Mouse (Mus musculus): ENCODE data around the gene Snrnp35.

Snrnp35 gene

DNA sequence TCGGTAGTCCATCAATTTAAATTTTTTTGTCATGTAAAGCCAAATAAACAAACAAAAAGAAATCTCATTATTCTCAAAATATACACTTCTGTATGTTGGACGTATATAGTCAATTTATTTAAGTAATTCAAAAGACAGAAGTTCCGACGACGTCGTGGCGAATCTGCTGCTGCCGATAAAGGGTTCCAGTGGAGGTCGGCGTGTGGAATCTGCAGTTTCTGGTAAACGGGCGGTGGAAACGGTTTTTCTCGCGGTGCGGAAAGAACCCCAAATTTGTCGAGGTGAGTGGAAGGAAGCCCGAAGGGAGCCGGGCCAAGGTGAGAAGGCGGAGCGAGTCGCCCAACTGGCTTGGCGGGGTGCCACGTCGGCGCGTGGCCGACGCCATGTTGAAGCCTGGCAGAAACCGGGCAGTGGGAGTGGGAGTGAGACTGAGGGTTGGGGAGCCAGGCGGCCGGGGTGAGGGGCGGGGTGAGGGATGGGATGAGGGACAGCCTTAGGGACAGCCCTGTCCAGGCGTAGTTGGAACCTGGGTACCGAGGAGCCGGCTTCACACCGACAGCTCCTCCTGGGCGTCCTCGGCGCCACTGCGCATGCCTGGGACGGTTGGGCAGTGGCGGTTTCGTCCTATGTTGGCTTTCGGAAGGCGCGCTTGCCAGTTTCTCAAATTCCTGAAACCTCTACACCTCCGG is at the start of gene Snrnp35:
Snrnp35 (plus strand) TSS at position 169 of the 689 bp plus-strand sequence.
- ChIA-PET CTCF (interaction anchor here in 3 of 4 experiments (0.7 to 0.9 kb wide), 3 partner anchors 40 to 553 kb away, joined by 3 to 4 read pairs (median 3); partner anchors contain the start of gene Ccdc62 (in 1 of the 3)), POLR2A (interaction anchor here in 3 of 4 experiments (0.6 to 2.5 kb wide), 44 partner anchors 9 to 735 kb away, joined by 3 to 17 read pairs (median 4); partner anchors contain the start of genes Kmt5a (in 3 of the 3), Rilpl1 (in 2 of the 3), 2810006K23Rik (in 1 of the 3) and Mphosph9 (in 1 of the 3))

DNA sequence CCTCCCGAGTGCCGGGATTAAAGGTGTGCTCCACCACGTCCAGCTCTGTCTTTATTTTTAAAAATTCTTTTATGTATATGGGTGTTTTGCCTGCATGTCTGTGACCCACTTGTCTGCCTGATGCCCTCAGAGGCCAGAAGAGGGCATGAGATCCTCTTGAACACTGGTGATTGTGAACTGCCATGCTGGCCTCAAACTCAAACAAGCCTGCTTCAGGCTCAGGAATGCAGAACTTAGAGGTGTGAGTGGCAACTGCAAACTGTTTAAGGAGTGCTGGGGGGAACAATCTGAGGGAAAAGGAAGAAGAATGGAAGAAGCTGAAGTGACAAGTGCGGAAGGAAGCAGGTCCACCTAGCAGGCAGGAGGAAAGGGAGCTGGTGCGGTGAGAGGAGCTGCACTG is 44.7 kb upstream of the Snrnp35 start:
- CTCF ChIA-PET = interaction anchor here in 1 of 4 experiments (0.7 kb wide), 1 partner anchor 100 kb away, joined by 3 read pairs; no protein-coding TSS in a partner anchor
- POLR2A ChIA-PET = interaction anchor here in 2 of 4 experiments (0.9 to 7.8 kb wide), 4 partner anchors 12 to 111 kb away, joined by 3 to 109 read pairs (median 26); partner anchors contain the start of genes Sbno1 (in 2 of the 2), 2810006K23Rik (in 1 of the 2) and Mphosph9 (in 1 of the 2)

DNA sequence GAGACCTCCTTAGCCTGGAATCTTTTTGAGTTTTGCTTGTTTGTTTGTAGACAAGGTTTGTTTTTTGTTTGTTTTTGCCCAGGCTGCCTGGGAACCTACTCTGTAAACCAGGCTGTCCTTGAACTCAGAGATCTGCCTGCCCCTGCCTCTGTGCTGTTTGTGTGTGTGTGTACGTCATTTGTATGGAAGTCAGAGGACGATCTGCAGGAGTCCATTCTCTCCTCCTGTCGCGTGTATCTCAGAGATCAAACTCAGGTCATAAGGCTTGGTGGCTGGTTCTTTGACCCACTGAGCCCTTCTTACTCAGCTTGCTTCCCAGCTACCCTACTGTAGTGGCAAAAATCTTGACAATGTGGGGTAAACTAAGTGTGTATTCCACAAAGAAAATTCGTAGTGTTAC is 44.2 kb upstream of the Snrnp35 start:
- POLR2A ChIA-PET = interaction anchor here in 3 of 4 experiments (0.8 to 7.8 kb wide), 7 partner anchors 12 to 690 kb away, joined by 3 to 109 read pairs (median 9); partner anchors contain the start of genes Sbno1 (in 2 of the 3), 2810006K23Rik (in 1 of the 3), Kntc1 (in 1 of the 3) and Mphosph9 (in 1 of the 3)
- CTCF ChIA-PET = interaction anchor here in 1 of 4 experiments (0.7 kb wide), 1 partner anchor 100 kb away, joined by 3 read pairs; no protein-coding TSS in a partner anchor

DNA sequence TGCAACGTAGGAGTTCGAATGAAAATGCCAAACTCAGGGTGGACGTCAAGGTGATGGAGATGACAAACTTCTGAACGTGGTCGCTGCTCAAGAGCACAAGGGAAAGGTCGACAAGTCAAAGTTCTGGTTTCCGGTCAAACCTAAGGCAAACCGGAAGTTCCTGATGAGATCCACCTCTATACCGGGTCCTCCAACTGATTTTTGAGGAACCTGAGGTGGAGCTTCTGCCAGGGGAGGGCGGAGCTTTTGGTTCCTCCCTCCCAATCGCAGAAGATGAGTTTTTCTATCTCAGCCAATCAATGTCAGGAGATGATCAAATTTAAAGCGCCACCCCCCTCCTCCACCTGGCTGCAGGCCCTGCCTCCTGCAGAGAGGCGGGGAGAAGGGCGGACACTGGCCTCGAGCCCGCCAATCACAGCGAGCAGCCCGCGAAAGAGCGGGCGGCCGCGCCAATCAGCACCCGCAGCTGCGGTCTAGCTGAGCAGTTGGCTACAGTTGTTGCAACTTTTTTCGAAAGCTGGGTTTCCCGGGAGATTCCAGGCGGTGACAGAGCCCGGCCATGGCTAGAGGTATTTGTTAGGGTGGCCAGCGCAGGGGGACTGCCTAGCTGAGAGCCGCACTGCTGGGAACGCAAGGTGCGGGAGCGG is 43.4 kb upstream of the Snrnp35 start, which contains the start of gene Kmt5a:
Kmt5a (plus strand) TSS at position 484 of the 647 bp plus-strand sequence.
- POLR2A ChIA-PET = interaction anchor here (0.5 to 7.8 kb wide), 75 partner anchors 8 to 953 kb away, joined by 3 to 109 read pairs (median 4); partner anchors contain the start of genes Rilpl2 (in 4 of the 4), 2810006K23Rik (in 3 of the 4), Mphosph9 (in 3 of the 4) and Sbno1 (in 3 of the 4)
- CTCF ChIA-PET = interaction anchor here (0.6 to 1.6 kb wide), 20 partner anchors 9 to 422 kb away, joined by 3 to 8 read pairs (median 3); partner anchors contain the start of genes Abcb9 (in 1 of the 4) and Rilpl1 (in 1 of the 4)

DNA sequence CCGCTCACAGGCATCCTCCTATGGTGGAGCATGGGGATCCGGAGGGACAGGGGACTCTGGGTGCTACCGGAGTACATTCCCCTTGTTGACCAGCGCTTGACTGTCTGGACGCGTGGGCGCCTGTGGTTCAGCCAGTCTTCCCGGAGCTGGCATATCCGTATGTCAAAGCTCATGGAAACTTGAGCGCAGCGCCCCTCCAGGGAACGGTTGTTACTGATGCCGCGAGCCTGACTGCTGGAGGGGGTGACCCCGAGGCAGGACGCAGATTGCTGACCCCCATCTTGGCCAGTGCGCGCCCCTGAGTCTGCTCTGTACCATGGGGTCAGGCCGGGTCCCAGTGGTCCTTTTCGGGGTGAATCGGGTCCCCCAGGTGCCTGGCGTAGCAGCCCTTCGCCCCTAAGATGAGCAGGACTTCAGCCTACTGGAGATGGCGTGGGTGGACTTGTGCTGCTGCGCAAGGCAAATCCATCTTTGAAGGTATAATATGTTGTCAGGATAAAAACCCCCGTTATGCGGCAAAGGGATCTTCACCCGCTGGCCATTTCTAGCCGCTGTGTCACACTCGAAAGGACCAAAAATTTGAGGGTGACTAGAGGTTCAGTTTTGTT is 42.7 kb upstream of the Snrnp35 start:
- ChIA-PET POLR2A (interaction anchor here (0.5 to 7.8 kb wide), 69 partner anchors 8 to 953 kb away, joined by 3 to 109 read pairs (median 4); partner anchors contain the start of genes Rilpl2 (in 4 of the 4), 2810006K23Rik (in 3 of the 4), Mphosph9 (in 3 of the 4) and Sbno1 (in 3 of the 4)), CTCF (interaction anchor here (0.5 to 1.6 kb wide), 19 partner anchors 9 to 421 kb away, joined by 3 to 8 read pairs (median 3); partner anchors contain the start of genes Abcb9 (in 1 of the 4) and Rilpl1 (in 1 of the 4))

DNA sequence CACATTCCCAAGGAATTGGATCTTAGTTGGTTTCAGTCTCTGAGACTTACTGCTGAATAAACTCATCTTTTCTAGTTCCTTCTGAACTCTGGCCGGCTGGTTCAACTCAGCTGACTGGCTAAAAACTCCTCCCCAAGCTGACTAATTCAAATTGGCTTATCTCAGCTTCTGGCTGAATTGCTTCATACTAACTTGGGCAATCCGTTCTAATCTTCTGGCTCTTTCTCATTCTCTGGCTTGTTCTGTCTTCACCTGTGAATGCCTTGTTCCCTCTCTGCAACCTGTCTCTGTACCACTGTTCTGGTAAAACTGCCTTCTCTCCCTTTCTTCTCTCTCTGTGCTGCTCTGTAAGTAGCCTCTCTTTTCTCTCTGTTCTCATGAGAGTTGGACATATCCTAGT is 40.3 kb upstream of the Snrnp35 start:
- POLR2A ChIA-PET = interaction anchor here in 3 of 4 experiments (0.7 to 7.4 kb wide), 11 partner anchors 9 to 115 kb away, joined by 3 to 34 read pairs (median 5); partner anchors contain the start of genes Ddx55 (in 1 of the 3), Rilpl2 (in 1 of the 3) and Sbno1 (in 1 of the 3)
- CTCF ChIA-PET = interaction anchor here in 1 of 4 experiments (1.6 kb wide), 1 partner anchor 10 kb away, joined by 3 read pairs; no protein-coding TSS in a partner anchor

DNA sequence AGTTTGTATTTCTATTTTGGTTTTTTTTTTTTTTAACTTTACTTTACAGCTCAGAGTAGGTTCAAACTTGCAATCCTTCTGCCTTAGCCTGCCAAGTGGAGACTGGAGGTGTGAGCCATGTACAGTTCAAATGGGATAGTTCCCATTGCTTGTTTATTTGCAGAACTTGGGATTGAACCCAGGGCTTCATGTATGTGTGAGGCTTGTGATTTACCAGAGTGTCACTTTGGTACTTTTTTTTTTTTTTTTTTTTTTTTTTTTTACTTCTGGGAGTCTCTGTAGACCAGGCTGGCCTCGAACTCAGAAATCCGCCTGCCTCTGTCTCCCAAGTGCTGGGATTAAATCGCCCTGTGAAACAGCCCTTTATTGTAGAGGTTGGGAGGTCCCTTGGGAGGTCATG is 38.7 kb upstream of the Snrnp35 start:
- CTCF ChIA-PET = interaction anchor here (0.6 to 1.7 kb wide), 12 partner anchors 12 to 226 kb away, joined by 3 to 11 read pairs (median 4); no protein-coding TSS in a partner anchor
- POLR2A ChIA-PET = interaction anchor here (0.6 to 7.4 kb wide), 39 partner anchors 8 to 1165 kb away, joined by 3 to 34 read pairs (median 4); partner anchors contain the start of genes Rilpl2 (in 4 of the 4), Snrnp35 (in 3 of the 4), Sbno1 (in 2 of the 4) and 2810006K23Rik (in 1 of the 4)

DNA sequence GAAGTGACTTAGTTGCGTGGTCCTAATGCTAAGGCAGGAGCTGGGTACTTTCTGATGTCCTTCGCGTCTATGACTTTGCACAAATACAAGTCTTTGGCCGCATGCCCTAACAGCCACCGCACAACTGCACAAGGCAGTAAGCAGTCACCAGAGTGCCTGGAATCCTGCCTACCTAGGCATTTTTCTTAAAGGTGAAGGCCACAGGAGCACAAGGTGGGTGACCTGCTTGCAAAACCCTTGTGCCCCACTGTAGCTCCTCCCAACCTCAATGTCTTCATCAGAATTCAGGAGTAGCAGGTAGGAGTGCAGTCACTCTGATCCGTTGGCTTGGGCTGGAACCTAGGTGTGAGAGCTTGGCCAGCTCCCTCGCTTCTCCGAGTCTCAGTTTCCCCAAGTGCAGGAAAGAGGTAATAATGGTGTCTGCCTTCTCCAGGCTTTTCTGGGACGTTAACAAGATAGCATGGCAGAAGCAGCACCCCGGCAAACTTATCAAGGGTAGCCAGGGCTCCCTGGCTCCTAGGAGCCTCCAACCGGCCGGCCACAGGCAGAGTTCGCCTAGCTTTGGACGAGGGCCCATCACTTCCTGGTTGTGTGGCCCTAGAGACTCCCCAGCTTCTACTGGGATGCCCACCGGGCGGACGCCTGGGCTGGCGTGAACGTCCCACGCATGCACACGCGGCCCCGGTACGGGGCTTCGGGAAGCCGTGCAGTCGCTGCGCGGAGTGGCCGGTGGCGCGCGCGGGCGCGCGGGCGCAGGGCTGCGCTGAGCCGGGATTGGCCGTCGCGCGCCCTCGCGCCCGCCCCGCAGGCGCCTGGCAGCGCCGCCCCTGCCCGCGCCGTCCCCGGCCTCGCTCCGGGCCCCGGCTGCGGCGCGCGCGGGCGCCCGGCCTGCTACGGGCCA is 38.0 kb upstream of the Snrnp35 start:
- ChIA-PET POLR2A (interaction anchor here (0.5 to 7.4 kb wide), 35 partner anchors 8 to 324 kb away, joined by 3 to 34 read pairs (median 4); partner anchors contain the start of genes Rilpl2 (in 4 of the 4), Snrnp35 (in 3 of the 4), Sbno1 (in 2 of the 4) and 2810006K23Rik (in 1 of the 4)), CTCF (interaction anchor here (0.6 to 1.7 kb wide), 13 partner anchors 12 to 130 kb away, joined by 3 to 11 read pairs (median 3); partner anchors contain the start of gene Rilpl2 (in 1 of the 4))

DNA sequence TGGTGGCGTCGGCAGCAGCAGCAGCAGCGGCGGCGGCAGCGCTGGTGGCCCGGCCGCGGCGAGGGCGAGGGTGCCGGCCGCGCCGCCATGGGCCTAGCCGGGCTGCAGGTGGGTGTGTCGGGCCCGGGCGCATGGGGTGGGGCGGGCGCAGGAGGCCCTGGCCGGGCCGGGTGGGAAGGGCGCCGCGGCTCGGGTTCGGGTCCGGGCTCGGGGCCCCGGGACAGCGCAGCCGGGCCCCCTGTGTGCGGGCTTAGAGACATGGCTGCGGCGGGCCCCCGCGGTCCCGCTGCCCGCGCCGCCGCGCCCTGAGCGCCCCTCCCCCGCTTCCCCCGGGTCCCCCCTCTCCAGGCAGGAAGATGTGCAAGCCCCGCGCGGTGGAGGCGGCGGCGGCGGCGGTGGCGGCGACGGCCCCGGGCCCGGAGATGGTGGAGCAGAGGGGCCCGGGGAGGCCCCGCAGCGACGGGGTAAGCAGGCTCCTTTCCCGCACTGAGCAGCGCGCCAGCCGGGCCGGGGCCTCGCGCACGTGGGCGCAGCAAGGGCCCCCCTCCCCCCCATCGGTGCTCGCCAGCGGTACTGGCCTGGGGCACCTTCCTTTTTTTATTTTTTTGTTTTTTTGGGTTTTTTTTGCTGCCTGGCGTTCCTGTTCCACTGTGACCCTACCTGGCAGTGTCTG is 37.2 kb upstream of the Snrnp35 start:
- CTCF ChIA-PET = interaction anchor here in 2 of 4 experiments (0.6 to 0.9 kb wide), 2 partner anchors 33 kb away, joined by 3 read pairs; partner anchors contain the start of gene Rilpl2 (in 1 of the 2)
- POLR2A ChIA-PET = interaction anchor here in 3 of 4 experiments (0.9 to 7.4 kb wide), 17 partner anchors 10 to 107 kb away, joined by 3 to 34 read pairs (median 4); partner anchors contain the start of genes Rilpl2 (in 2 of the 3), Sbno1 (in 2 of the 3) and Ddx55 (in 1 of the 3)

DNA sequence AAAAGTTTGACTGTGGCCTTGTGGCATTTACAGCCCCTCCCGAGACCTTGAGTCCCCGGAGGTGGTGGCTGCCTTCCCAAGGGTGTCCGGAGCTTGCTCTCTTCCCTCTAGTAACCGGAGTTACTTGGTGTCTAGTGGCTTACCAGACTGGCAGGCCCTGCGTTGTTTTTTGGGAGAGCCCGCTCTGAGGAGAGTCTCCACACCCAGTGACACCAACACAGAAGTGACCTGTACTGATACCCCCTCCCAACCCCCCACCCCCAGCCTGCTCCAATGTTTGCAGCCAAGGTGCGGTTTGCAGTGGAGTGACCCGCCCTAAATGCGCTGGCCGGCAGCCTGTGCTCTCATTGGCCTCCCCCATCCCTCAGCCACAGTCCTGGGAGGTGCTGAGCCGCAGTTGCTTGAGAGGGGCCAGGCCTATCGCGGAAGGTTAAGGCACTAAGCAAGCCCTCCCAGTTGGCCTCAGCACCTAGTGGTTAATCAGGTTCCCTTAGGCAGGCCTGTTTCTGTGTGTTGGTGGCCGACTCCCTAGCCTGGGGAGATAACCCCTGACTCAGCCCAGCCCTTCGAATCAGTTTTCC is 36.5 kb upstream of the Snrnp35 start:
- CTCF ChIA-PET = interaction anchor here in 2 of 4 experiments (0.6 kb wide), 2 partner anchors 34 to 92 kb away, joined by 3 read pairs; no protein-coding TSS in a partner anchor
- POLR2A ChIA-PET = interaction anchor here in 3 of 4 experiments (0.5 to 7.4 kb wide), 14 partner anchors 11 to 106 kb away, joined by 3 to 34 read pairs (median 4); partner anchors contain the start of genes Rilpl2 (in 2 of the 3), Ddx55 (in 1 of the 3) and Sbno1 (in 1 of the 3)

DNA sequence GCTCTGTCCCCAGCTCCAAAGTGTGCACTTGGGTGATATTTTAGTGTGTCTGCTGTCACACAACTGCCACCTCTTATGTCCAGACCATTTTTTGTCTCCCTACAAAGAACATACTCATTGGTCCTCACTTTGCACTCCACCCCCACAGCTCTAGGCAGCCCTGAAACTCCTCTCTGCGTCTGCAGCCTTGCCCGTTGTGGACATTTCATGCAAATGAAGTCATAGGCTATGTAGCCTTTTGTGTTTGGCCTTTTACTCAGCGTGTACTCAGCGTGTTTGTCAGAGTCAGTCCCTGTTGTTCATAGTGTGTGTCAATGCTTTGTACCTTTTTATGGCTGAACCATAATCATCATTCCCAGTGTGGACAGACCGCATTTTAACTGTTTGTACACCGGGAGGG is 33.4 kb upstream of the Snrnp35 start:
- POLR2A ChIA-PET = interaction anchor here in 2 of 4 experiments (0.7 to 7.4 kb wide), 3 partner anchors 10 to 15 kb away, joined by 3 to 34 read pairs (median 5); partner anchors contain the start of gene Kmt5a (in 1 of the 2)
- CTCF ChIA-PET = no interaction called here

DNA sequence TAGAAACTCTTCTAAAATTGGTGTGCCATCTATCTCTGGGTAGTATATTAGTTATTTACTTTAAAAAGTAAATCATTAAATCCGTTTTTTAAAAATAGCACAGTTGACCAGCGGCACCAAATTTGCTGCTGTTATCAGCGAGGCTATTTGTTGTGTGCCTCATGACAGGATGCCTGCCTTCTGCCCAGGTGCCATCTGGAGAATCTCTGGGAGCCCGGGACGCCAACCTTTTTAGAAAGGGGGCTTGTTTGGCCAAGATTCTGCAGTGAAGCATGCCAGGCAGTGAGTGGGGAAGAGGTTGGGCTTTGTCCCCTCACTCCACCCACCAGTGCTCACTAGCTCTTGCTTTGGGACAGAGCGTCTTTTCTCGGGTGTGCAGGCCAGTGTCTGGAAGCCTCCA is 32.9 kb upstream of the Snrnp35 start:
- POLR2A ChIA-PET = interaction anchor here in 2 of 4 experiments (0.6 to 7.4 kb wide), 5 partner anchors 11 to 685 kb away, joined by 4 to 34 read pairs (median 5); partner anchors contain the start of gene Kmt5a (in 1 of the 2)
- CTCF ChIA-PET = no interaction called here

DNA sequence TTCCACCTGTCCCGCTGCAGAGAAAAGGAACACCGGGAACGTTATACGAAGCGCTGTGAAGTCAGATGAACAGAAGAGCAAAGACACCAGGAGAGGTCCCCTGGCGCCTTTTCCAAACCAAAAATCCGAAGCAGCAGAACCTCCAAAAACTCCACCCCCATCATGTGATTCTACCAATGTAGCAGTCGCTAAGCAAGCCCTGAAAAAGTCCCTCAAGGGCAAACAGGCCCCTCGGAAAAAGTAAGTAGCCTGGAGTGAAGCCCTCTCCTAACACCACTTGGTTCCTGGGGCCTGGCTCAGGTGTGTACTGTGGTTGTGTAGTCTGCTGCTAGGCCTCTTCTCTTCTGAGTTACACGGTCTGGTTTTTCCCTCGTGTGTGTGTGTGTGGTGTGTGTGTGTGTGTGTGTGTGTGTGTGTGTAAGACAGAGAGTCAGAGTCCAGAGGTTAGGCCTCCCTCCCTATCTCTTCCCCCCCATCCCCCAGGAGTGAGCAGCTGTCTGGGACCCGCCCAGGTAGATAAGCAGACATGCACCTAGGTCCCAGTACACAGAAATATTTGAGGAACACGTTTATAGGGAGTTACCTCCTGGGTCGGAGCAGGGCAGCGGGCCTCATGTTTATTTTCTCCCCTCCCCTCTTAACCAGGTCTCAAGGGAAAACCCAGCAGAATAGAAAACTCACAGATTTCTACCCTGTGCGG is 32.1 kb upstream of the Snrnp35 start:
- ChIA-PET CTCF (interaction anchor here in 1 of 4 experiments (0.5 to 0.7 kb wide), 2 partner anchors 153 to 472 kb away, joined by 3 read pairs; no protein-coding TSS in a partner anchor), POLR2A (interaction anchor here in 1 of 4 experiments (1.3 to 1.4 kb wide), 2 partner anchors 9 to 34 kb away, joined by 4 to 5 read pairs; no protein-coding TSS in a partner anchor)

Data from embryonic stem cell, embryonic (primary cell).